Mouse (Mus musculus): ENCODE data around the gene Mss51. TPM values are rescaled to one million over a fixed set of nuclear protein-coding genes. Genes with fewer than 3 reads are reported as not detected.

Mss51 gene
- polyA plus RNA-seq (2014; fragmentation: Nextera tagmentation; extraction: Ambion mirVana): 0.67 and 0.88 TPM in 2 replicates

DNA sequence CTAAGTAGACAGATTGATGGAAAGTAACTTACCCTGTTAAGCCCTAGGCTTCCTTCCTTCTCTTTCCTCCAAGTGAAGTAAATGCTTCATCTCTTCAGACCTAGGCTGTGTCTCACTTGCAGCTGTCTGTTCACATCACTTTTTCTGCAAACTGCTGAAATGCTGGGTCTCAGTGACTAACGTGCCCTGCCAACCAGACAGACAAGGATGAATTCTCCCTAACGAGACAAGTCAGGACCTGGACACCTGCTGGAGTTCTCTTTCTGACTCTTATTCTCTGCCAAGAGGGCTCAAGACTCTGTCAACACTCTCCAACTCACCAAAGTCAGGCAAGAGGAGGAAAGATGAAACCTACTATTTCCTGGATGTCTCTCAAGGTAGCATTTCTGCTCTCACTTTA lies at the start of gene Mss51:
TSS of gene Mss51 (minus strand) at position 299 of the 400 bp plus-strand sequence.
- Histone ChIP-seq H3K27me3 (ENCODE audit: control insufficient read depth, insufficient read depth, low read length) (no peaks in the 10 kb centered on the region), H3K9me3 (ENCODE audit: control insufficient read depth, low read length) (no peaks in the 10 kb centered on the region), H3K4me1 (ENCODE audit: control insufficient read depth in 2 of 2, insufficient read depth in 2 of 2, low read length in 2 of 2) (no peaks in the 10 kb centered on the region), H3K36me3 (ENCODE audit: control insufficient read depth, insufficient read depth, low read length) (peaks cover 68% of the 10 kb centered on the region), H3K9ac (ENCODE audit: low read length) (no peak within 1 kb of the TSS), H3K4me3 (ENCODE audit: control insufficient read depth in 1 of 2, insufficient read depth in 1 of 2, low read depth in 1 of 2, low read length in 2 of 2) (no peak within 1 kb of the TSS), H3K27ac (replicated peaks in 1 of 2; ENCODE audit: control insufficient read depth in 1 of 2, insufficient read depth in 1 of 2, low read depth in 2 of 2, low read length in 2 of 2) (no peak within 1 kb of the TSS), H3K4me2 (ENCODE audit: low read length) (no peak within 1 kb of the TSS)
- ATAC-seq (ENCODE audit: insufficient number of reproducible peaks, insufficient read depth, low FRiP score, low read depth): no peak
- 75% methylated on average over 2 of the region's 2 CpGs for WGBS

- H3K9me3 ChIP-seq (ENCODE audit: control insufficient read depth, low read length): no peaks in the 10 kb centered on the region
- H3K4me3 ChIP-seq (ENCODE audit: control insufficient read depth in 1 of 2, insufficient read depth in 1 of 2, low read depth in 1 of 2, low read length in 2 of 2): peak within 1 kb of the TSS; percentile 66 to 70
- WGBS: under 1% methylated on average over 29 of the region's 29 CpGs
- H3K27me3 ChIP-seq (ENCODE audit: control insufficient read depth, insufficient read depth, low read length): no peaks in the 10 kb centered on the region
- H3K9ac ChIP-seq (ENCODE audit: low read length): peak within 1 kb of the TSS; percentile 79
- peaks cover 0 to 19% of the 10 kb centered on the region in 2 experiments; a peak in 2 of 4 replicates for H3K4me1 ChIP-seq (ENCODE audit: control insufficient read depth in 2 of 2, insufficient read depth in 2 of 2, low read length in 2 of 2)
- H3K36me3 ChIP-seq (ENCODE audit: control insufficient read depth, insufficient read depth, low read length): peaks cover 37% of the 10 kb centered on the region
- H3K4me2 ChIP-seq (ENCODE audit: low read length): peak within 1 kb of the TSS; percentile 72
- peak; percentile 86 for ATAC-seq (ENCODE audit: insufficient number of reproducible peaks, insufficient read depth, low FRiP score, low read depth)
- peak within 1 kb of the TSS; percentile 92 to 99 for H3K27ac ChIP-seq (replicated peaks in 1 of 2; ENCODE audit: control insufficient read depth in 1 of 2, insufficient read depth in 1 of 2, low read depth in 2 of 2, low read length in 2 of 2)
These were observed 49.7 kb upstream of the Mss51 start, which contains the start of gene Ppp3cb for GRCm38 (mm10) chr14:20546415-20546814. Gene Ppp3cb, minus strand, starts transcription at chr14:20546573.

DNA sequence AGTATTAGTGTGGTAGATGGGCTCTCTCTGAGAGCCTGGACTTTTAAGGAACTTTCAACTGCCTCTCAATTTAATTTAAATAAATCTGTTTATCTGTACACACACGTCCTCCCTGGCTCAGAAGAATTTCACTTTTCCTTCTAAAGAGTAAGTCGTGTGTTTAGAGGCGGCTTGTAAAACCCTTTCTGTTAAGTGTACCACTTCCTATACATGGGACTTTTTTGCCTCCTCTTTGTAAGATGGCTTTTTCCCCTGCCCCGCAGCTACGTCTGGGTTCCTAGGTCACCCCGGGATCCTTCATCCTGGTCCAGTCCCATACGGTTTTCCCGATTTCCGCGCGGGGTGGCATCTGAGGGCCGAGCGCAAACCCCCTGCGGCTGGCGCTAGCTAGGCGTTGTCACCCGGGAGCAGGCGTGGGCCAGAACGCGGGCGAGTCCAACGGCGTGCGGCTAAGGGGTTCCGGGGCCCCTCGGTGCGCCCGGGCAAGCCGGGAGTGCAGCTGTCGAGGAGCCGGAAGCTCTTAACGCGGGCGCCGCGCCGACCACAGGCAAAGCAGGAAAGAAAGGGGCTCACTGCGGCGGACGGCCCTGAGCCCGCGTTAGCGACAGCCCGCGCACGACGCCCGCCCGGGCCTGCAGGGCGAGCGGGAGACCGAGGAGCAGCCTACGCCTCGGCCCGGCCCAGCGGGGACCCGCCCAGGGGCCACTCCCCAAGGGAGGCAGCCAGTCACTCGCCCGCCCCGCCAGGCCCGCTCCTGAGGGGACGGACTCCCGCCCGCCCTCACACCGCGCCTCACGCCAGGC lies 49.0 kb upstream of the Mss51 start:
- Histone ChIP-seq H3K9ac (ENCODE audit: low read length) (peak overlapping the region; percentile 79), H3K4me3 (ENCODE audit: control insufficient read depth in 1 of 2, insufficient read depth in 1 of 2, low read depth in 1 of 2, low read length in 2 of 2) (peak overlapping the region; percentile 66 to 70), H3K27me3 (ENCODE audit: control insufficient read depth, insufficient read depth, low read length) (no peaks in the 10 kb centered on the region), H3K4me2 (ENCODE audit: low read length) (peak overlapping the region; percentile 72), H3K27ac (replicated peaks in 1 of 2; ENCODE audit: control insufficient read depth in 1 of 2, insufficient read depth in 1 of 2, low read depth in 2 of 2, low read length in 2 of 2) (peak overlapping the region; percentile 92 to 99), H3K36me3 (ENCODE audit: control insufficient read depth, insufficient read depth, low read length) (peaks cover 30% of the 10 kb centered on the region), H3K4me1 (ENCODE audit: control insufficient read depth in 2 of 2, insufficient read depth in 2 of 2, low read length in 2 of 2) (peaks cover 0 to 19% of the 10 kb centered on the region in 2 experiments; a peak in 2 of 4 replicates), H3K9me3 (ENCODE audit: control insufficient read depth, low read length) (no peaks in the 10 kb centered on the region)
- ATAC-seq (ENCODE audit: insufficient number of reproducible peaks, insufficient read depth, low FRiP score, low read depth): peak; percentile 99
- WGBS: 1% methylated on average over 47 of the region's 67 CpGs

- Histone ChIP-seq H3K4me2 (ENCODE audit: low read length) (peak overlapping the region; percentile 72), H3K4me3 (ENCODE audit: control insufficient read depth in 1 of 2, insufficient read depth in 1 of 2, low read depth in 1 of 2, low read length in 2 of 2) (peak overlapping the region in 1 of 2 experiments; percentile 70; a peak in 2 of 4 replicates), H3K36me3 (ENCODE audit: control insufficient read depth, insufficient read depth, low read length) (peaks cover 20% of the 10 kb centered on the region), H3K4me1 (ENCODE audit: control insufficient read depth in 2 of 2, insufficient read depth in 2 of 2, low read length in 2 of 2) (peaks cover 0 to 19% of the 10 kb centered on the region in 2 experiments; a peak in 2 of 4 replicates), H3K27me3 (ENCODE audit: control insufficient read depth, insufficient read depth, low read length) (no peaks in the 10 kb centered on the region), H3K27ac (replicated peaks in 1 of 2; ENCODE audit: control insufficient read depth in 1 of 2, insufficient read depth in 1 of 2, low read depth in 2 of 2, low read length in 2 of 2) (no peak overlapping the region), H3K9me3 (ENCODE audit: control insufficient read depth, low read length) (no peaks in the 10 kb centered on the region), H3K9ac (ENCODE audit: low read length) (peak overlapping the region; percentile 79)
- no peak for ATAC-seq (ENCODE audit: insufficient number of reproducible peaks, insufficient read depth, low FRiP score, low read depth)
- 72% methylated on average over 7 of the region's 7 CpGs for WGBS
These were observed 48.0 kb upstream of the Mss51 start for GRCm38 (mm10) chr14:20544467-20545411.

GRCm38 (mm10) chr14:20529643-20530042 lies 32.9 kb upstream of the Mss51 start:
- H3K4me1 ChIP-seq (ENCODE audit: control insufficient read depth in 2 of 2, insufficient read depth in 2 of 2, low read length in 2 of 2): no peaks in the 10 kb centered on the region
- no peak for ATAC-seq (ENCODE audit: insufficient number of reproducible peaks, insufficient read depth, low FRiP score, low read depth)
- 84% methylated on average over 4 of the region's 4 CpGs for WGBS

DNA sequence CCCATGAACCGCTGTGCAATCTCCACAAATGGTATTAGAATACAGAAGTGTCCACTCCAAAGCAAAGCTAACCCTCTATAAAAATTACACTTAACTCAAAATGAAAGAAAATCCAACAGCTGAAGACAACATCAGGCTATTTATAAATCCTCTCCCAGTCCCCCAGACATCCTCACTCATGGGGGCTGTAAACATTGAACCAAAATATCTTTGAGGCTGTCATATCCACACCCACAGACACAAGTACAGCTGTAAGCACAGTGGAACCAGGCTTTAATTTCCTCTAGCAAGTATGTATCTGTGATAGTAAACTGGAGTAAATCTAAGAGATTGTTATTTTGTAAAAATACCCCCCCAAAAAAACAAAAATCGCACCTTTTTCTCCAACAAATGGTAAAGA lies 23.5 kb upstream of the Mss51 start:
- Histone ChIP-seq H3K4me1 (ENCODE audit: control insufficient read depth in 2 of 2, insufficient read depth in 2 of 2, low read length in 2 of 2) (no peaks in the 10 kb centered on the region), H3K27me3 (ENCODE audit: control insufficient read depth, insufficient read depth, low read length) (no peaks in the 10 kb centered on the region), H3K9ac (ENCODE audit: low read length) (no peak overlapping the region), H3K36me3 (ENCODE audit: control insufficient read depth, insufficient read depth, low read length) (peaks cover 69% of the 10 kb centered on the region), H3K4me3 (ENCODE audit: control insufficient read depth in 1 of 2, insufficient read depth in 1 of 2, low read depth in 1 of 2, low read length in 2 of 2) (no peak overlapping the region), H3K4me2 (ENCODE audit: low read length) (no peak overlapping the region), H3K27ac (replicated peaks in 1 of 2; ENCODE audit: control insufficient read depth in 1 of 2, insufficient read depth in 1 of 2, low read depth in 2 of 2, low read length in 2 of 2) (no peak overlapping the region), H3K9me3 (ENCODE audit: control insufficient read depth, low read length) (no peaks in the 10 kb centered on the region)
- WGBS: 96% methylated on average over 2 of the region's 2 CpGs
- no peak for ATAC-seq (ENCODE audit: insufficient number of reproducible peaks, insufficient read depth, low FRiP score, low read depth)

More at GRCm38 (mm10) chr14:20529643-20530042, 32.9 kb upstream of the Mss51 start:
- no peak overlapping the region for H3K27ac ChIP-seq (replicated peaks in 1 of 2; ENCODE audit: control insufficient read depth in 1 of 2, insufficient read depth in 1 of 2, low read depth in 2 of 2, low read length in 2 of 2)
- H3K4me2 ChIP-seq (ENCODE audit: low read length): no peak overlapping the region
- no peak overlapping the region for H3K9ac ChIP-seq (ENCODE audit: low read length)
- no peaks in the 10 kb centered on the region for H3K27me3 ChIP-seq (ENCODE audit: control insufficient read depth, insufficient read depth, low read length)
- no peak overlapping the region for H3K4me3 ChIP-seq (ENCODE audit: control insufficient read depth in 1 of 2, insufficient read depth in 1 of 2, low read depth in 1 of 2, low read length in 2 of 2)
- H3K36me3 ChIP-seq (ENCODE audit: control insufficient read depth, insufficient read depth, low read length): peaks cover 20% of the 10 kb centered on the region
- no peaks in the 10 kb centered on the region for H3K9me3 ChIP-seq (ENCODE audit: control insufficient read depth, low read length)

DNA sequence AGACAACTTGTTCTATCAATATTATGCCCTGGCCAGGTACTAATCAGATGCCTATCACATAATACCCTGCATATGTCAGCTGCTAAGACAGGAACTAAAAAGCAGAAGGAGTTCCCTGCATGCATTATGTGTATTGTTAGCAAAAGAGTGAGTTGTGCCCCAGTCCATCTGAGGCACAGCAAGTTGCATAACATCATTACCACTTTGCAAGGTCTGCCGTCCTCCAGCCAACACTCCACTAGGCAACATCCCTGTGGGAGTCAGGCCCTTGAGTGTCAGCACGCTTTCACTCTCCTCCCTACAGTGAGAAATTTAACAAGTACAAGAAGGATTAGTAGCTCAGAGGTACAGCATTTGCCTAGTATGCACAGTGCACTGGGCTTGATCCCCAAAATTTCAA lies 11.7 kb upstream of the Mss51 start:
- 66% methylated on average over 2 of the region's 2 CpGs for WGBS

More for the DNA sequence above, 11.7 kb upstream of the Mss51 start:
- Histone ChIP-seq H3K27ac (replicated peaks in 1 of 2; ENCODE audit: control insufficient read depth in 1 of 2, insufficient read depth in 1 of 2, low read depth in 2 of 2, low read length in 2 of 2) (no peak overlapping the region), H3K4me1 (ENCODE audit: control insufficient read depth in 2 of 2, insufficient read depth in 2 of 2, low read length in 2 of 2) (no peaks in the 10 kb centered on the region), H3K4me3 (ENCODE audit: control insufficient read depth in 1 of 2, insufficient read depth in 1 of 2, low read depth in 1 of 2, low read length in 2 of 2) (no peak overlapping the region), H3K9ac (ENCODE audit: low read length) (no peak overlapping the region), H3K36me3 (ENCODE audit: control insufficient read depth, insufficient read depth, low read length) (peaks cover 59% of the 10 kb centered on the region), H3K9me3 (ENCODE audit: control insufficient read depth, low read length) (no peaks in the 10 kb centered on the region), H3K4me2 (ENCODE audit: low read length) (no peak overlapping the region), H3K27me3 (ENCODE audit: control insufficient read depth, insufficient read depth, low read length) (no peaks in the 10 kb centered on the region)
- no peak for ATAC-seq (ENCODE audit: insufficient number of reproducible peaks, insufficient read depth, low FRiP score, low read depth)

Measured in heart, embryonic 14.5 days (tissue).